Mouse (Mus musculus): ENCODE measurements around the gene Mtrr. TPM values are rescaled to one million over a fixed set of nuclear protein-coding genes. Genes with fewer than 3 reads are reported as not detected.
A peak's percentile ranks its signal among the peaks of the same experiment; 100 is the strongest.

Gene Mtrr
- total RNA-seq (2012; rRNA removed), result 31.3 and 37.8 TPM in 2 replicates

GRCm38 (mm10) chr13:68581747-68582516 is at the start of gene Mtrr, which contains the start of gene Fastkd3:
Gene Mtrr (minus strand): TSS chr13:68582149.
Gene Fastkd3 (plus strand): TSS chr13:68582234.
- DNase-seq (ENCODE audit: low read depth, low spot score), result peak; percentile 89
- Histone ChIP-seq H3K9ac (ENCODE audit: insufficient read depth, low read depth, low read length, poor library complexity, severe bottlenecking) (peak within 1 kb of the TSS; percentile 95), H3K4me1 (ENCODE audit: control insufficient read depth in 2 of 2, insufficient read depth in 2 of 2, low read length in 2 of 2, poor library complexity in 1 of 2) (peaks cover 2 to 6% of the 10 kb centered on the region in 2 experiments; a peak in 2 of 4 replicates), H3K36me3 (ENCODE audit: control insufficient read depth, insufficient read depth, low read length, poor library complexity, severe bottlenecking) (peaks cover 52% of the 10 kb centered on the region), H3K4me3 (ENCODE audit: insufficient read depth in 1 of 2, low read depth in 1 of 2, low read length in 2 of 2, poor library complexity in 1 of 2, severe bottlenecking in 1 of 2) (peak within 1 kb of the TSS; percentile 84 to 91), H3K27ac (ENCODE audit: insufficient read depth, low read depth, low read length, poor library complexity, severe bottlenecking) (peak within 1 kb of the TSS; percentile 54), H3K9me3 (ENCODE audit: control insufficient read depth, insufficient read depth, low read depth, low read length) (no peaks in the 10 kb centered on the region)
- in situ Hi-C loops (cut with MboI; ENCODE audit: low sequenced_read_pairs in 2 of 2, unreplicated experiment in 2 of 2), result no loop called here
- TF ChIP-seq CHD2 (IDR thresholded peaks at IDR 0.05; ENCODE audit: low read depth, low read length) (no peak), ZNF384 (IDR thresholded peaks at IDR 0.05; ENCODE audit: low read depth, low read length) (no peak), MAFK (IDR thresholded peaks at IDR 0.05; ENCODE audit: insufficient read depth, low read depth, low read length) (no peak), HCFC1 (IDR thresholded peaks at IDR 0.05; ENCODE audit: borderline replicate concordance, insufficient read depth, low read length) (no peak), ZC3H11A (IDR thresholded peaks at IDR 0.05; ENCODE audit: borderline replicate concordance, low read depth, low read length) (no peak)

DNA sequence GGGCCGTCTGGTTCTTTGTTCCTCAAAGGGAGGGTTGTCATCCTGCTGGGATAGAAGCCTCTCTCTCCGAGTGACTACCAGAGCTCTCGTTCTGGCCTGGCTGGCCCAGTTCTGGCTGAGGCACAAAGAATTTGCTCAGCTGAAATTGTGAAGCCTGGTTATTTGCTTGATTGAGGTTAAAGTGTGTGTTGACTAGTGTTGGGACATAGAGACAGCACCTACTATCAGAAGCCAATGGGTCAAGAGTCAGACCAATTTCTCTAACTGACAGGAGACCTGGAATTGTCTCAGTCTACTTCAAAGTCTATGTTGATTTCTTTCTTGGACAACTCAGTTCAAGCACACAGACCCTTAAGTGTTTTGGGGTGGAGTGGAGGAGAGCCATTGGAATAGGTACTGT is 45.1 kb upstream of the Mtrr start:
- H3K27ac ChIP-seq (ENCODE audit: insufficient read depth, low read depth, low read length, poor library complexity, severe bottlenecking), result no peak overlapping the region
- H3K4me3 ChIP-seq (ENCODE audit: insufficient read depth in 1 of 2, low read depth in 1 of 2, low read length in 2 of 2, poor library complexity in 1 of 2, severe bottlenecking in 1 of 2), result no peak overlapping the region
- TF ChIP-seq HCFC1 (IDR thresholded peaks at IDR 0.05; ENCODE audit: borderline replicate concordance, insufficient read depth, low read length) (no peak), ZC3H11A (IDR thresholded peaks at IDR 0.05; ENCODE audit: borderline replicate concordance, low read depth, low read length) (no peak), MAFK (IDR thresholded peaks at IDR 0.05; ENCODE audit: insufficient read depth, low read depth, low read length) (no peak)
- no peak overlapping the region for H3K9ac ChIP-seq (ENCODE audit: insufficient read depth, low read depth, low read length, poor library complexity, severe bottlenecking)
- H3K36me3 ChIP-seq (ENCODE audit: control insufficient read depth, insufficient read depth, low read length, poor library complexity, severe bottlenecking), result no peaks in the 10 kb centered on the region
- H3K4me1 ChIP-seq (ENCODE audit: control insufficient read depth in 2 of 2, insufficient read depth in 2 of 2, low read length in 2 of 2, poor library complexity in 1 of 2), result no peaks in the 10 kb centered on the region
- in situ Hi-C loops (cut with MboI; ENCODE audit: low sequenced_read_pairs in 2 of 2, unreplicated experiment in 2 of 2), result no loop called here
- DNase-seq (ENCODE audit: low read depth, low spot score), result no peak
- no peaks in the 10 kb centered on the region for H3K9me3 ChIP-seq (ENCODE audit: control insufficient read depth, insufficient read depth, low read depth, low read length)

GRCm38 (mm10) chr13:68622792-68623191 is 40.8 kb upstream of the Mtrr start:
- DNase-seq (ENCODE audit: low read depth, low spot score), result no peak
- no peak for TF ChIP-seq HCFC1 (IDR thresholded peaks at IDR 0.05; ENCODE audit: borderline replicate concordance, insufficient read depth, low read length)
- no peak for TF ChIP-seq ZC3H11A (IDR thresholded peaks at IDR 0.05; ENCODE audit: borderline replicate concordance, low read depth, low read length)
- no peak for TF ChIP-seq CHD2 (IDR thresholded peaks at IDR 0.05; ENCODE audit: low read depth, low read length)
- TF ChIP-seq ZNF384 (IDR thresholded peaks at IDR 0.05; ENCODE audit: low read depth, low read length), result no peak
- no peak for TF ChIP-seq MAFK (IDR thresholded peaks at IDR 0.05; ENCODE audit: insufficient read depth, low read depth, low read length)
- Histone ChIP-seq H3K4me3 (ENCODE audit: insufficient read depth in 1 of 2, low read depth in 1 of 2, low read length in 2 of 2, poor library complexity in 1 of 2, severe bottlenecking in 1 of 2) (no peak overlapping the region), H3K36me3 (ENCODE audit: control insufficient read depth, insufficient read depth, low read length, poor library complexity, severe bottlenecking) (no peaks in the 10 kb centered on the region), H3K27ac (ENCODE audit: insufficient read depth, low read depth, low read length, poor library complexity, severe bottlenecking) (no peak overlapping the region), H3K9ac (ENCODE audit: insufficient read depth, low read depth, low read length, poor library complexity, severe bottlenecking) (no peak overlapping the region), H3K9me3 (ENCODE audit: control insufficient read depth, insufficient read depth, low read depth, low read length) (no peaks in the 10 kb centered on the region), H3K4me1 (ENCODE audit: control insufficient read depth in 2 of 2, insufficient read depth in 2 of 2, low read length in 2 of 2, poor library complexity in 1 of 2) (no peaks in the 10 kb centered on the region)
- in situ Hi-C loops (cut with MboI; ENCODE audit: low sequenced_read_pairs in 2 of 2, unreplicated experiment in 2 of 2), result no loop called here

DNA sequence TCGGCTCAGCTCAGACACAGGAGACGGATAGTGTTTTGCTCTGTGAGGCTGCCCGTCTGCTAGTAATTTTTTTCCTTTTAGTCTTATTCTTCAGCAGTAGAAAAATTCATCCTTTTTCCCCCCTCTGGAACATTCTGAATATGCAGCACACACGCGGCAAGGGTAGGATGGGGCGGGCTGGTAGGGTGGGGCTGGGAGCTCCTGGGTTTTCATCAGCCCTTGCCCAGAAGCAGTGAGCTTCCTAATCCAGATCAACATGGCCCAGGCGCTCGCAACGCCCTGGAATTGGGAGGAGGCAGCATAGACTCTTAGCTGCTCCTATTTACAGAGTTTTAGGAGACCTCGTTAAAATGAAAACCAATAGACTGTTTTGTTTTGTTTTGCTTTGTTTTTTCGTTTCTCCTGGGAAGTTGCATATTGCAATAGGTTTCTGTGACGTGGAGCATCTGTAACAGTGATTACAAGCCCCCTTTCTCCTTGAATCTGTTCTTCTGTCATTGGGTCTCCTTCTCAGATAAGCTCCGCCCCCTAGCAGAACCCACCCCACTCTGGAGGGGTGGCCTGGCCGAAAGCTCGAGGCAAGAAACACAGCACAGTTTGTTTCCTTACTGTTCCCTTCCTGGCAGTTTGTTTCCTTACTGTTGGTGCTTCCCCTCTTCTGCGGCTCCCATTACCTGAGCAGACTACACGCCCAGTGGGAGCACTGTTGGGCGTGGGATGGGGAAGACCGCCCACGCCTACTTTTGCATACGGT is 25.9 kb upstream of the Mtrr start:
- H3K4me1 ChIP-seq (ENCODE audit: control insufficient read depth in 2 of 2, insufficient read depth in 2 of 2, low read length in 2 of 2, poor library complexity in 1 of 2), result peaks cover 0 to 4% of the 10 kb centered on the region in 2 experiments; a peak in 1 of 4 replicates
- TF ChIP-seq MAFK (IDR thresholded peaks at IDR 0.05; ENCODE audit: insufficient read depth, low read depth, low read length) (no peak), CHD2 (IDR thresholded peaks at IDR 0.05; ENCODE audit: low read depth, low read length) (no peak), ZNF384 (IDR thresholded peaks at IDR 0.05; ENCODE audit: low read depth, low read length) (no peak), ZC3H11A (IDR thresholded peaks at IDR 0.05; ENCODE audit: borderline replicate concordance, low read depth, low read length) (no peak), HCFC1 (IDR thresholded peaks at IDR 0.05; ENCODE audit: borderline replicate concordance, insufficient read depth, low read length) (no peak)
- H3K27ac ChIP-seq (ENCODE audit: insufficient read depth, low read depth, low read length, poor library complexity, severe bottlenecking), result no peak overlapping the region
- H3K36me3 ChIP-seq (ENCODE audit: control insufficient read depth, insufficient read depth, low read length, poor library complexity, severe bottlenecking), result no peaks in the 10 kb centered on the region
- H3K4me3 ChIP-seq (ENCODE audit: insufficient read depth in 1 of 2, low read depth in 1 of 2, low read length in 2 of 2, poor library complexity in 1 of 2, severe bottlenecking in 1 of 2), result peak overlapping the region in 1 of 2 experiments; percentile 10; a peak in 2 of 4 replicates
- in situ Hi-C loops (cut with MboI; ENCODE audit: low sequenced_read_pairs in 2 of 2, unreplicated experiment in 2 of 2), result no loop called here
- DNase-seq (ENCODE audit: low read depth, low spot score), result no peak
- H3K9me3 ChIP-seq (ENCODE audit: control insufficient read depth, insufficient read depth, low read depth, low read length), result no peaks in the 10 kb centered on the region
- no peak overlapping the region for H3K9ac ChIP-seq (ENCODE audit: insufficient read depth, low read depth, low read length, poor library complexity, severe bottlenecking)

Measured in ES-E14 (cell line).